Mouse (Mus musculus) CH12.LX (cell line): ENCODE results near the gene Stx8. TPM values are rescaled to one million over a fixed set of nuclear protein-coding genes. Genes with fewer than 3 reads are reported as not detected.

Experiments used
- DNase-seq: peaks from one replicate; pipeline ENCODE4 v3.0.0-alpha.2; 2013; ENCODE audit errors: extremely low read depth
- H3K27ac ChIP-seq: 2 replicates; pipeline ENCODE4 v1.5.1; 2012; ENCODE audit warnings: low read depth, mild to moderate bottlenecking, control low read depth, moderate library complexity; ENCODE audit not compliant: insufficient read depth
- H3K27me3 ChIP-seq: replicated peaks from 2 replicates; pipeline ENCODE3; 2012; ENCODE audit warnings: inconsistent platforms
- H3K36me3 ChIP-seq, 2 experiments: replicated peaks in 1 of 2; 2 replicates each; pipeline versions ENCODE3 to v1.6.1; 2012; ENCODE audit warnings: inconsistent platforms in 1 of 2, low read length in 1 of 2, mild to moderate bottlenecking in 1 of 2, mixed read lengths in 1 of 2, moderate library complexity in 1 of 2; ENCODE audit not compliant: control insufficient read depth in 1 of 2, insufficient read depth in 1 of 2
- H3K4me1 ChIP-seq, 2 experiments: 2 replicates each; pipeline ENCODE4 v1.6.1; 2012; ENCODE audit warnings: inconsistent platforms in 1 of 2, moderate library complexity in 1 of 2; ENCODE audit not compliant: insufficient read depth in 2 of 2, control insufficient read depth in 1 of 2
- H3K4me2 ChIP-seq: 2 replicates; pipeline ENCODE4 v1.6.1; 2012; ENCODE audit warnings: low read depth, mild to moderate bottlenecking, control low read depth; ENCODE audit not compliant: poor library complexity, insufficient read depth, severe bottlenecking
- H3K4me3 ChIP-seq, 3 experiments: fragments of 150-350 bp in 1 of 3; sonication (generic) in 1 of 3; replicated peaks in 1 of 3; 2 replicates each; pipeline versions ENCODE3 to v1.5.1; 2011 to 2012; ENCODE audit warnings: low read depth in 2 of 3, low read length in 2 of 3, mild to moderate bottlenecking in 2 of 3, moderate library complexity in 2 of 3, control low read depth in 1 of 3, improper control_type of control experiment in 1 of 3, inconsistent platforms in 1 of 3, mixed read lengths in 1 of 3; ENCODE audit not compliant: poor library complexity in 1 of 3
- H3K79me2 ChIP-seq: replicated peaks from 2 replicates; pipeline ENCODE4 v1.6.1; 2012; ENCODE audit warnings: mild to moderate bottlenecking, moderate library complexity; ENCODE audit not compliant: control insufficient read depth, poor library complexity, insufficient read depth, severe bottlenecking; ENCODE audit errors: extremely low read depth
- H3K9ac ChIP-seq: 2 replicates; pipeline ENCODE4 v1.6.1; 2012; ENCODE audit warnings: low read depth, mild to moderate bottlenecking, control low read depth, moderate library complexity; ENCODE audit not compliant: insufficient read depth
- H3K9me3 ChIP-seq: replicated peaks from 2 replicates; pipeline ENCODE3; 2012; ENCODE audit warnings: low read length, inconsistent platforms, mixed read lengths
- BHLHE40 ChIP-seq: IDR thresholded peaks from 2 replicates; pipeline ENCODE4 v1.6.1; 2011; ENCODE audit warnings: mild to moderate bottlenecking, low read depth, low read length, improper control_type of control experiment
- CHD1 ChIP-seq: IDR thresholded peaks from 2 replicates; pipeline ENCODE4 v1.6.1; 2012; ENCODE audit warnings: low read depth, low read length, improper control_type of control experiment, inconsistent platforms
- CTCF ChIP-seq, 2 experiments: IDR thresholded peaks in 1 of 2; conservative IDR thresholded peaks in 1 of 2; 2 replicates each; pipeline ENCODE4 v1.5.1; 2011 to 2012; ENCODE audit warnings: low read depth in 2 of 2, low read length in 2 of 2, improper control_type of control experiment in 1 of 2, inconsistent platforms in 1 of 2, mild to moderate bottlenecking in 1 of 2, moderate library complexity in 1 of 2
- E2F4 ChIP-seq: IDR thresholded peaks from 2 replicates; pipeline ENCODE4 v1.6.1; 2011; ENCODE audit warnings: low read depth, low read length, improper control_type of control experiment; ENCODE audit not compliant: insufficient replicate concordance
- ELF1 ChIP-seq: IDR thresholded peaks from 2 replicates; pipeline ENCODE4 v1.6.1; 2014; ENCODE audit warnings: low read depth, mild to moderate bottlenecking, inconsistent platforms, low read length, improper control_type of control experiment
- EP300 ChIP-seq: IDR thresholded peaks from 2 replicates; pipeline ENCODE4 v1.6.1; 2011; ENCODE audit warnings: low read length, improper control_type of control experiment
- ETS1 ChIP-seq: conservative IDR thresholded peaks from 2 replicates; pipeline ENCODE4 v1.6.1; 2012; ENCODE audit warnings: low read depth, mild to moderate bottlenecking, inconsistent platforms, low read length, improper control_type of control experiment, moderate library complexity
- KAT2A ChIP-seq: IDR thresholded peaks from 2 replicates; pipeline ENCODE4 v1.6.1; 2012; ENCODE audit warnings: low read length, improper control_type of control experiment, inconsistent platforms; ENCODE audit not compliant: insufficient replicate concordance
- MAFK ChIP-seq: IDR thresholded peaks from 2 replicates; pipeline ENCODE4 v1.6.1; 2011; ENCODE audit warnings: low read length, improper control_type of control experiment; ENCODE audit not compliant: insufficient replicate concordance
- MXI1 ChIP-seq: IDR thresholded peaks from 2 replicates; pipeline ENCODE4 v1.6.1; 2011; ENCODE audit warnings: mild to moderate bottlenecking, low read depth, low read length, improper control_type of control experiment
- NELFE ChIP-seq: IDR thresholded peaks from 2 replicates; pipeline ENCODE4 v1.6.1; 2011; ENCODE audit warnings: low read depth, low read length, improper control_type of control experiment
- NRF1 ChIP-seq: IDR thresholded peaks from 2 replicates; pipeline ENCODE4 v1.6.1; 2014; ENCODE audit warnings: low read depth, mild to moderate bottlenecking, inconsistent platforms, low read length, improper control_type of control experiment, moderate library complexity
- PAX5 ChIP-seq: IDR thresholded peaks from 2 replicates; pipeline ENCODE4 v1.6.1; 2012; ENCODE audit warnings: low read length, inconsistent platforms, mixed read lengths
- POLR2AphosphoS2 ChIP-seq: IDR thresholded peaks from 2 replicates; pipeline ENCODE4 v1.6.1; 2011; ENCODE audit warnings: low read depth, low read length, improper control_type of control experiment
- RCOR1 ChIP-seq: conservative IDR thresholded peaks from 2 replicates; pipeline ENCODE4 v1.6.1; 2012; ENCODE audit warnings: low read depth, mild to moderate bottlenecking, inconsistent platforms, low read length, improper control_type of control experiment
- SIN3A ChIP-seq: IDR thresholded peaks from 2 replicates; pipeline ENCODE4 v1.6.1; 2012; ENCODE audit warnings: low read length, improper control_type of control experiment, inconsistent platforms
- SMC3 ChIP-seq: IDR thresholded peaks from 2 replicates; pipeline ENCODE4 v1.6.1; 2011; ENCODE audit warnings: low read depth, low read length, improper control_type of control experiment
- TBP ChIP-seq: conservative IDR thresholded peaks from 2 replicates; pipeline ENCODE4 v1.6.1; 2011; ENCODE audit warnings: low read depth, low read length, improper control_type of control experiment
- TCF12 ChIP-seq: IDR thresholded peaks from 2 replicates; pipeline ENCODE4 v1.6.1; 2014; ENCODE audit warnings: low read depth, mild to moderate bottlenecking, inconsistent platforms, low read length, improper control_type of control experiment
- ZMIZ1 ChIP-seq: IDR thresholded peaks from 2 replicates; pipeline ENCODE4 v1.6.1; 2012; ENCODE audit warnings: low read depth, mild to moderate bottlenecking, inconsistent platforms, low read length, improper control_type of control experiment
- dilution Hi-C: fragments of 300-500 bp; cut with MboI; formaldehyde crosslinking; loops from 2 replicates; pipeline ENCODE4 v1.14.3; 2020; ENCODE audit warnings: low sequenced_read_pairs; ENCODE audit not compliant: extremely low pct_unique_long_range_greater_than_20kb, extremely low pct_ligation_motif_present
- in situ Hi-C: fragments of 300-500 bp; cut with MboI; formaldehyde crosslinking; loops from 3 replicates; pipeline ENCODE4 v1.14.3; 2019; ENCODE audit warnings: low sequenced_read_pairs, low pct_ligation_motif_present, low pct_unique_long_range_greater_than_20kb, mixed read lengths
- polyA plus RNA-seq: library from polyadenylated mRNA; unstranded; fragments of >175 nt; gene quantifications from 2 replicates; pipeline ENCODE4 v1.2.1, GENCODE M21; 2012; ENCODE audit warnings: low read depth; ENCODE audit not compliant: insufficient read length
- total RNA-seq, 2 experiments: library from RNA; depleted of rRNA; stranded (reverse); fragments of 300-350 nt in 1 of 2; fragments of >200 nt in 1 of 2; gene quantifications; 2 replicates each; pipeline ENCODE4 v1.2.3; 2012 to 2014

The Stx8 gene
- total and polyA plus RNA-seq, 3 experiments, result 31.8 to 57.9 (median 35.2) TPM

- peak; percentile 54 for DNase-seq
- no peak overlapping the region for H3K4me2 ChIP-seq
- peaks cover 0 to 24% of the 10 kb centered on the region in 2 experiments; a peak in 2 of 4 replicates for H3K4me1 ChIP-seq
- H3K27me3 ChIP-seq, result no peaks in the 10 kb centered on the region
- in situ Hi-C loops, result no loop called here
- H3K27ac ChIP-seq, result no peak overlapping the region
- H3K9ac ChIP-seq, result no peak overlapping the region
- H3K4me3 ChIP-seq, result no peak overlapping the region
- no peaks in the 10 kb centered on the region for H3K79me2 ChIP-seq
- dilution Hi-C loops, result no loop called here
- H3K36me3 ChIP-seq, result peaks cover 0 to 33% of the 10 kb centered on the region in 2 experiments
- no peaks in the 10 kb centered on the region for H3K9me3 ChIP-seq
- no peak for TF ChIP-seq ZMIZ1
- no peak for TF ChIP-seq ETS1
- no peak for TF ChIP-seq TBP
- no peak for TF ChIP-seq TCF12
- TF ChIP-seq KAT2A, result no peak
- no peak for TF ChIP-seq POLR2AphosphoS2
These were observed 64.8 kb downstream of the Stx8 start for GRCm38 (mm10) chr11:68030771-68031170.

- TF ChIP-seq PAX5 (no peak), CHD1 (no peak), SIN3A (no peak), EP300 (no peak), NRF1 (no peak), MAFK (0 out of 2 replicates have a peak, but pooled peaks have one; percentile 29), TBP (no peak), E2F4 (no peak)
- dilution Hi-C loops (no loop called here), in situ Hi-C loops (no loop called here)
- Histone ChIP-seq H3K27me3 (no peaks in the 10 kb centered on the region), H3K27ac (no peak overlapping the region), H3K9me3 (no peaks in the 10 kb centered on the region), H3K36me3 (peaks cover 0 to 45% of the 10 kb centered on the region in 2 experiments), H3K79me2 (no peaks in the 10 kb centered on the region), H3K4me3 (no peak overlapping the region), H3K4me2 (no peak overlapping the region), H3K4me1 (peaks cover 0 to 24% of the 10 kb centered on the region in 2 experiments; a peak in 2 of 4 replicates), H3K9ac (no peak overlapping the region)
- DNase-seq, result no peak
These were observed 66.5 kb downstream of the Stx8 start for GRCm38 (mm10) chr11:68032448-68032847.

GRCm38 (mm10) chr11:68033331-68033926 lies 67.4 kb downstream of the Stx8 start:
- Histone ChIP-seq H3K27me3 (no peaks in the 10 kb centered on the region), H3K4me1 (peaks cover 0 to 24% of the 10 kb centered on the region in 2 experiments; a peak in 2 of 4 replicates), H3K4me3 (no peak overlapping the region), H3K9ac (no peak overlapping the region)
- no peak for DNase-seq
- TF ChIP-seq BHLHE40 (no peak), NELFE (no peak), ELF1 (no peak), RCOR1 (no peak), CTCF (conservative IDR thresholded peaks at IDR 0.05 in 1 of 2, IDR thresholded peaks at IDR 0.05 in 1 of 2; ENCODE audit: low read depth in 2 of 2, low read length in 2 of 2) (no peak), KAT2A (no peak), MXI1 (no peak), SMC3 (no peak)
- TF ChIP-seq, all 38 proteins: peak for 0
- no peaks in the 10 kb centered on the region for H3K9me3 ChIP-seq
- H3K79me2 ChIP-seq, result no peaks in the 10 kb centered on the region
- H3K4me2 ChIP-seq, result no peak overlapping the region
- dilution Hi-C loops, result no loop called here
- no peak overlapping the region for H3K27ac ChIP-seq
- H3K36me3 ChIP-seq, result peaks cover 0 to 41% of the 10 kb centered on the region in 2 experiments
- in situ Hi-C loops, result no loop called here
